Mouse (Mus musculus): ENCODE data around the gene N4bp2l2. TPM values are rescaled to one million over a fixed set of nuclear protein-coding genes. Genes with fewer than 3 reads are reported as not detected.
"Not testable (repeated sequence)": the region's sequence is repeated elsewhere in the genome, so short reads cannot be mapped to it uniquely, and the experiment has no call there.

The N4bp2l2 gene
- polyA plus RNA-seq, 2 experiments, result 35.0 to 57.3 TPM

- DNase-seq (ENCODE audit: low spot score), result not testable (repeated sequence)
Measured at GRCm38 (mm10) chr5:150659425-150659824, 6.6 kb downstream of the N4bp2l2 start.

DNA sequence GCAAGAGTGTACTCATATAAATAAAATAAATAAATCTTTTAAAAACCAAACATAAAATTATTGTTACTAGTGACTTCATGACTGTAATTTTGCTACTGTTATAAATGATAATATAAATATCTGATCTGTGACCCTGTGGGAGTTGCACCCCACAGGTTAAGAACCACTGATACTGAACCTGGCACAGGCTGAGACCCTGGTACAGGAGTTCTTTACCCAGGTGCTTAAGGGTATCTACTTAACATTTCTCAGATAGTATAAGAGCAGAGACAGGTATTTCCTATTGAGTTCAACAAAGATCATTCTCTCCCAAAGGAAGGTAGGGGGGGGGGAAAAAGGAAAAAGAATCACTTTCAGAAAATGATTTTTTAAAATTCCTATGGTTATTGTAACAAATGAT lies 11.4 kb downstream of the N4bp2l2 start:
- H3K27me3 ChIP-seq (ENCODE audit: control insufficient read depth, insufficient read depth, low read length), result no peaks in the 10 kb centered on the region
- no peak for ATAC-seq (ENCODE audit: low FRiP score, low read depth)
- no peak for TF ChIP-seq POLR2A (IDR thresholded peaks at IDR 0.05; ENCODE audit: borderline replicate concordance, extremely low read depth, insufficient read depth, insufficient read length)
- H3K4me2 ChIP-seq (replicated peaks; ENCODE audit: low read depth, low read length, severe bottlenecking), result no peak overlapping the region
- DNase-seq (ENCODE audit: low spot score), result no peak
- no peak overlapping the region for H3K9ac ChIP-seq (ENCODE audit: low read depth, low read length, severe bottlenecking)
- no peak overlapping the region for H3K27ac ChIP-seq (replicated peaks; ENCODE audit: low read depth, low read length)
- H3K4me3 ChIP-seq (replicated peaks; ENCODE audit: low read length), result no peak overlapping the region
- no peaks in the 10 kb centered on the region for H3K9me3 ChIP-seq (ENCODE audit: control insufficient read depth, low read length)
- H3K4me1 ChIP-seq (ENCODE audit: control insufficient read depth, insufficient read depth, low read length), result no peaks in the 10 kb centered on the region
- H3K36me3 ChIP-seq (ENCODE audit: control insufficient read depth, insufficient read depth, low read length), result peaks cover 15% of the 10 kb centered on the region

More at GRCm38 (mm10) chr5:150659425-150659824, 6.6 kb downstream of the N4bp2l2 start:
- H3K4me2 ChIP-seq (replicated peaks; ENCODE audit: low read depth, low read length, severe bottlenecking); H3K4me3 ChIP-seq (replicated peaks; ENCODE audit: low read length); H3K27me3 ChIP-seq (ENCODE audit: control insufficient read depth, insufficient read depth, low read length); H3K4me1 ChIP-seq (ENCODE audit: control insufficient read depth, insufficient read depth, low read length); H3K9ac ChIP-seq (ENCODE audit: low read depth, low read length, severe bottlenecking); H3K9me3 ChIP-seq (ENCODE audit: control insufficient read depth, low read length); H3K27ac ChIP-seq (replicated peaks; ENCODE audit: low read depth, low read length); ATAC-seq (ENCODE audit: low FRiP score, low read depth): not testable (repeated sequence)
- WGBS, result 91% methylated on average over 6 of the region's 6 CpGs
- peaks cover 22% of the 10 kb centered on the region for H3K36me3 ChIP-seq (ENCODE audit: control insufficient read depth, insufficient read depth, low read length)

DNA sequence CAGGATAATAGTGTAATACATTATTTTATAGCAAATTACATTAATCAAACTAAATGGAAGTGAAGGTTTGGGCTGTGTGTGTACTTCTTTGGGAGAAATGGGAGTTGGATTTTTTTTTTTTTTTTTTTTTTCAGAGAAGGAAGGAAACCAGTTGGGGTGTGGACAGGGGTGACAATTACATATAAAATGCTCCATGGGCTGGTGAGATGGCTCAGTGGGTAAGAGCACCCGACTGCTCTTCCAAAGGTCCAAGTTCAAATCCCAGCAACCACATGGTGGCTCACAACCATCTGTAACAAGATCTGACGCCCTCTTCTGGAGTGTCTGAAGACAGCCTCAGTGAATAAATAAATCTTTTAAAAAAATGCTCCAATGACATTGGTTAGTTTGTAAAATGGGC lies 13.4 kb downstream of the N4bp2l2 start:
- WGBS, result 82% methylated on average over 2 of the region's 2 CpGs
- no peak for ATAC-seq (ENCODE audit: low FRiP score, low read depth)
- DNase-seq (ENCODE audit: low spot score), result no peak
- Histone ChIP-seq H3K4me1 (ENCODE audit: control insufficient read depth, insufficient read depth, low read length) (no peaks in the 10 kb centered on the region), H3K9ac (ENCODE audit: low read depth, low read length, severe bottlenecking) (no peak overlapping the region), H3K4me2 (replicated peaks; ENCODE audit: low read depth, low read length, severe bottlenecking) (no peak overlapping the region), H3K4me3 (replicated peaks; ENCODE audit: low read length) (no peak overlapping the region), H3K36me3 (ENCODE audit: control insufficient read depth, insufficient read depth, low read length) (peaks cover 27% of the 10 kb centered on the region), H3K27ac (replicated peaks; ENCODE audit: low read depth, low read length) (no peak overlapping the region), H3K27me3 (ENCODE audit: control insufficient read depth, insufficient read depth, low read length) (no peaks in the 10 kb centered on the region), H3K9me3 (ENCODE audit: control insufficient read depth, low read length) (no peaks in the 10 kb centered on the region)
- TF ChIP-seq POLR2A (IDR thresholded peaks at IDR 0.05; ENCODE audit: borderline replicate concordance, extremely low read depth, insufficient read depth, insufficient read length), result no peak

DNA sequence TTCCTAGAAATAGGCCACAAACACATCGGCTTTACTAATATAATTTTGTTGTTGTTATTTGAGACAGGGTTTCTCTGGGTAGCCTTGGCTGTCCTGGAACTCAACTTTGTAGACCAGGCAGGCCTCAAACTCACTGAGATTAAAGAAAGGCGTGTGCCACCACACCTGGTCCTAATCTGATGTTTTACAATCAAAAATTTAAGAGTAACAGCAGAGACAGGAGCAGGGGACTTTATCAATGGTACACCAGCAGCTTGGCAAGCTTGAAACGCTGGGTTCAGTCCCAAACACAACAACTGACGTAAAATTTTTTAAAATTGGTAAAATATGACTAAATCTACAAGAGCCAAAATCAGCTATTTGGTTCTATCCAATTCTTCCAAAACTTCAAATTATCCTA lies 21.1 kb downstream of the N4bp2l2 start:
- Histone ChIP-seq H3K36me3 (ENCODE audit: control insufficient read depth, insufficient read depth, low read length) (peaks cover 69% of the 10 kb centered on the region), H3K27ac (replicated peaks; ENCODE audit: low read depth, low read length) (no peak overlapping the region), H3K27me3 (ENCODE audit: control insufficient read depth, insufficient read depth, low read length) (no peaks in the 10 kb centered on the region), H3K4me2 (replicated peaks; ENCODE audit: low read depth, low read length, severe bottlenecking) (no peak overlapping the region), H3K9ac (ENCODE audit: low read depth, low read length, severe bottlenecking) (no peak overlapping the region), H3K4me1 (ENCODE audit: control insufficient read depth, insufficient read depth, low read length) (no peaks in the 10 kb centered on the region), H3K4me3 (replicated peaks; ENCODE audit: low read length) (no peak overlapping the region), H3K9me3 (ENCODE audit: control insufficient read depth, low read length) (no peaks in the 10 kb centered on the region)
- 77% methylated on average over 4 of the region's 4 CpGs for WGBS
- TF ChIP-seq POLR2A (IDR thresholded peaks at IDR 0.05; ENCODE audit: borderline replicate concordance, extremely low read depth, insufficient read depth, insufficient read length), result no peak
- DNase-seq (ENCODE audit: low spot score) (no peak), ATAC-seq (ENCODE audit: low FRiP score, low read depth) (no peak)

GRCm38 (mm10) chr5:150643390-150643789 lies 22.6 kb downstream of the N4bp2l2 start:
- not testable (repeated sequence) for H3K27me3 ChIP-seq (ENCODE audit: control insufficient read depth, insufficient read depth, low read length); ATAC-seq (ENCODE audit: low FRiP score, low read depth); H3K4me2 ChIP-seq (replicated peaks; ENCODE audit: low read depth, low read length, severe bottlenecking); H3K9me3 ChIP-seq (ENCODE audit: control insufficient read depth, low read length); H3K9ac ChIP-seq (ENCODE audit: low read depth, low read length, severe bottlenecking); DNase-seq (ENCODE audit: low spot score); H3K4me1 ChIP-seq (ENCODE audit: control insufficient read depth, insufficient read depth, low read length); H3K4me3 ChIP-seq (replicated peaks; ENCODE audit: low read length); H3K27ac ChIP-seq (replicated peaks; ENCODE audit: low read depth, low read length)
- peaks cover 60% of the 10 kb centered on the region for H3K36me3 ChIP-seq (ENCODE audit: control insufficient read depth, insufficient read depth, low read length)
- WGBS, result 91% methylated on average over 4 of the region's 4 CpGs

DNA sequence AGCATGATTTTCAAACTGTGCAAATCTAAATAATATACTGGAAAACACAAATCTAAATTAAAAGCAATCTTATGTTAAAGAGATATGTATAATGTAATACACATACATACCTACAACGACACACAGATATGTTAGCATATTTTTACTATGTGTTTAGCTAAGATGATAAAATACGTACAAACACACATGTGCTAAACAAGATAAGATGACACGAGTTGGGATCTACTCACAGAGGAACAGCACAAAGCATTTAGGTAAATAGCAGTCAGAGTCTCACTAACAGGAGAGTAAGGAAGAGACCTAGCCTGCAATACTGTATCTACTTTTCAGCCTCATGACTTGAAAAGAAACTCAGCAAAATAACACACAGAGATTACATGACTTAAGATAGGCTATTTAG lies 24.5 kb downstream of the N4bp2l2 start:
- Histone ChIP-seq H3K4me2 (replicated peaks; ENCODE audit: low read depth, low read length, severe bottlenecking) (no peak overlapping the region), H3K9me3 (ENCODE audit: control insufficient read depth, low read length) (no peaks in the 10 kb centered on the region), H3K4me3 (replicated peaks; ENCODE audit: low read length) (no peak overlapping the region), H3K27ac (replicated peaks; ENCODE audit: low read depth, low read length) (no peak overlapping the region), H3K4me1 (ENCODE audit: control insufficient read depth, insufficient read depth, low read length) (no peaks in the 10 kb centered on the region), H3K27me3 (ENCODE audit: control insufficient read depth, insufficient read depth, low read length) (no peaks in the 10 kb centered on the region), H3K9ac (ENCODE audit: low read depth, low read length, severe bottlenecking) (no peak overlapping the region), H3K36me3 (ENCODE audit: control insufficient read depth, insufficient read depth, low read length) (peaks cover 60% of the 10 kb centered on the region)
- no peak for TF ChIP-seq POLR2A (IDR thresholded peaks at IDR 0.05; ENCODE audit: borderline replicate concordance, extremely low read depth, insufficient read depth, insufficient read length)
- DNase-seq (ENCODE audit: low spot score) (no peak), ATAC-seq (ENCODE audit: low FRiP score, low read depth) (no peak)
- WGBS, result 91% methylated on average over 3 of the region's 3 CpGs

Data from limb, embryonic 14.5 days (tissue).